Comparison of ENCODE assay signal across 29 mouse cellular contexts in the genomic region with DNA sequence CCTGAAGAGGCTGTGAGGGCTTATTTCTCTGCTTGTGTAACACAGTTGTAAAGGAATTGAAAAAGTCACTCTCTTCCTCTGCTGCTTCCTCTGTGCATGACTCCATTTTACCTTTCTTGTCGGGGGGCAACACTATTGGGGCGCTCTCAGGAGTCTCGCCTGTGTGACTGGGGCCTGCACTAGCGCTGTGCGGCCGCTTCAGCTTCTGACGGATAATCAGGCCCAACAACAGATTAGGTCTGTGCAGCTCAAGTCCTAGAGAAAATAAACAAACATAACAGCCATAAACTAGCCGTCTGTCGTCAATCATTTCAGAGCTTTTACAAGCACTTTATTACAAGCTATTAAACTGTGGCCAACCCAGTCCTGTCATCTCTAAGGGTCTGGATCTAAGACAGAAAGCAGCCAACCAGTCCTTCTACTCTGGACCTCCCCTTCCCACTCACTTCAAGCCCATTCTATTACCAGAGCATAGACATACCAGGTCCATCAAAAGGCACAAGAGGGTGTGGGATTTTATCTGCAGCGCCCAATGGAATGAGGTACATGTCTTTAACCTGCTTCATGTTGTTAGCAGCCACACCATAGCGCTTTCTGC.
A peak's percentile ranks its signal among the peaks of the same experiment; 100 is the strongest.
DNase-seq lines count a peak whose midpoint lies in the region; ATAC-seq and TF ChIP-seq lines count a peak whose summit lies in the region.
"Had no signal": no experiment of that assay in that cellular context is flagged by ENCODE, and none has a peak within 500 bp of the region (broad histone marks: within the 10 kb centered on the region; RNA-seq: fewer than 3 reads in every experiment).

No protein-coding gene starts in this region.

- DNase-seq in kidney, postnatal 10 days = no peak
- DNase-seq in kidney, postnatal 0 days (ENCODE audit: low spot score) = peak; percentile 71
- DNase-seq in kidney, adult 18-20 months = no peak
- DNase-seq: adrenal gland, adult 8-10 months; adrenal gland, postnatal 25 days; cerebellum, adult 11-12 months; cerebellum, adult 8-10 months; cerebellum, postnatal 10 days; cerebellum, postnatal 36 days; embryo, embryonic 11 days; gastrocnemius, postnatal 10 days; gastrocnemius, postnatal 36 days; heart, postnatal 10 days; heart, postnatal 36 days had no signal

- no peak overlapping the region for H3K9ac ChIP-seq in kidney, embryonic 14.5 days (ENCODE audit: low read depth, low read length)
- H3K9ac ChIP-seq in kidney, postnatal 0 days (ENCODE audit: low read depth, low read length) = no peak overlapping the region
- H3K9ac ChIP-seq in intestine, embryonic 16.5 days (ENCODE audit: low read depth, low read length) = no peak overlapping the region
- H3K9ac ChIP-seq: embryonic facial prominence, embryonic 13.5 days; forebrain, embryonic 12.5 days; forebrain, embryonic 15.5 days; heart, embryonic 12.5 days; heart, embryonic 15.5 days; hindbrain, embryonic 13.5 days had no signal

- WGBS in kidney, embryonic 14.5 days = 65% methylated on average over 11 of the region's 11 CpGs
- 67% methylated on average over 11 of the region's 11 CpGs for WGBS in kidney, postnatal 0 days
- WGBS in intestine, embryonic 16.5 days = 63% methylated on average over 11 of the region's 11 CpGs

- no peak overlapping the region for H3K27ac ChIP-seq in kidney, embryonic 14.5 days (ENCODE audit: low read depth, low read length)
- no peak overlapping the region for H3K27ac ChIP-seq in kidney, postnatal 0 days
- no peak overlapping the region for H3K27ac ChIP-seq in intestine, embryonic 16.5 days (ENCODE audit: low read length)
- H3K27ac ChIP-seq: embryonic facial prominence, embryonic 10.5 days; embryonic facial prominence, embryonic 13.5 days; forebrain, embryonic 12.5 days; forebrain, embryonic 15.5 days; heart, embryonic 15.5 days; hindbrain, embryonic 10.5 days; hindbrain, embryonic 13.5 days had no signal

- peaks cover 66% of the 10 kb centered on the region for H3K36me3 ChIP-seq in kidney, embryonic 14.5 days (ENCODE audit: control insufficient read depth, insufficient read depth, low read length)
- H3K36me3 ChIP-seq in kidney, postnatal 0 days (ENCODE audit: insufficient read depth, low read length) = peaks cover 48% of the 10 kb centered on the region
- peaks cover 81% of the 10 kb centered on the region for H3K36me3 ChIP-seq in E14TG2a.4 (ENCODE audit: insufficient read depth, low read length)
- H3K36me3 ChIP-seq in intestine, embryonic 16.5 days (ENCODE audit: control insufficient read depth, insufficient read depth, low read length) = peaks cover 24% of the 10 kb centered on the region

- no peaks in the 10 kb centered on the region for H3K9me3 ChIP-seq in kidney, embryonic 14.5 days (ENCODE audit: control insufficient read depth, low read length)
- H3K9me3 ChIP-seq in kidney, postnatal 0 days (replicated peaks; ENCODE audit: low read length) = no peaks in the 10 kb centered on the region
- no peaks in the 10 kb centered on the region for H3K9me3 ChIP-seq in E14TG2a.4 (ENCODE audit: low read length)
- H3K9me3 ChIP-seq in intestine, embryonic 16.5 days (ENCODE audit: control insufficient read depth, low read length) = no peaks in the 10 kb centered on the region
- H3K9me3 ChIP-seq: embryonic facial prominence, embryonic 10.5 days; embryonic facial prominence, embryonic 13.5 days; forebrain, embryonic 12.5 days; forebrain, embryonic 15.5 days; heart, embryonic 12.5 days; heart, embryonic 15.5 days; hindbrain, embryonic 10.5 days; hindbrain, embryonic 13.5 days had no signal

- H3K4me2 ChIP-seq in kidney, embryonic 14.5 days (replicated peaks; ENCODE audit: low read depth, low read length) = no peak overlapping the region
- H3K4me2 ChIP-seq in kidney, postnatal 0 days (ENCODE audit: low read length) = no peak overlapping the region
- no peak overlapping the region for H3K4me2 ChIP-seq in intestine, embryonic 16.5 days (ENCODE audit: low read depth, low read length)
- H3K4me2 ChIP-seq: embryonic facial prominence, embryonic 13.5 days; forebrain, embryonic 12.5 days; forebrain, embryonic 15.5 days; heart, embryonic 12.5 days; heart, embryonic 15.5 days; hindbrain, embryonic 13.5 days had no signal

- H3K27me3 ChIP-seq in kidney, embryonic 14.5 days (ENCODE audit: control insufficient read depth, insufficient read depth, low read length) = no peaks in the 10 kb centered on the region
- H3K27me3 ChIP-seq in kidney, postnatal 0 days (ENCODE audit: insufficient read depth, low read length) = no peaks in the 10 kb centered on the region
- no peaks in the 10 kb centered on the region for H3K27me3 ChIP-seq in E14TG2a.4 (ENCODE audit: insufficient read depth, low read length)
- H3K27me3 ChIP-seq in intestine, embryonic 16.5 days (replicated peaks; ENCODE audit: control insufficient read depth, insufficient read depth, low read length) = no peaks in the 10 kb centered on the region
- H3K27me3 ChIP-seq: embryonic facial prominence, embryonic 13.5 days; forebrain, embryonic 12.5 days; forebrain, embryonic 15.5 days; heart, embryonic 12.5 days; heart, embryonic 15.5 days; hindbrain, embryonic 13.5 days had no signal

- no peak for TF ChIP-seq CTCF in kidney, postnatal 0 days (IDR thresholded peaks at IDR 0.05; ENCODE audit: low read depth)
- TF ChIP-seq CTCF in E14TG2a.4 (conservative IDR thresholded peaks at IDR 0.05; ENCODE audit: low read length) = no peak

- ATAC-seq in kidney, embryonic 14.5 days (ENCODE audit: low FRiP score, low TSS enrichment) = peak; percentile 73; the same call in 1 of the 2 replicates
- peak; percentile 64; the same call in 1 of the 2 replicates for ATAC-seq in kidney, postnatal 0 days (replicated peaks; ENCODE audit: low FRiP score, low read depth)
- peak; percentile 38; the same call in 1 of the 2 replicates for ATAC-seq in intestine, embryonic 16.5 days
- ATAC-seq: activated CD4-positive, CD25-positive, alpha-beta regulatory T cell, adult 4 months; CD4-positive, CD25-positive, alpha-beta regulatory T cell, adult 4 months; forebrain, embryonic 15.5 days; hindbrain, embryonic 16.5 days had no signal

- H3K4me3 ChIP-seq in kidney, embryonic 14.5 days (ENCODE audit: low read length) = no peak overlapping the region
- no peak overlapping the region for H3K4me3 ChIP-seq in kidney, postnatal 0 days (replicated peaks; ENCODE audit: low read depth, low read length)
- peak overlapping the region; percentile 53; the same call in 1 of the 2 replicates for H3K4me3 ChIP-seq in E14TG2a.4 (replicated peaks; ENCODE audit: low read length)
- H3K4me3 ChIP-seq in intestine, embryonic 16.5 days (ENCODE audit: low read length) = no peak overlapping the region
- H3K4me3 ChIP-seq: embryonic facial prominence, embryonic 10.5 days; embryonic facial prominence, embryonic 13.5 days; erythroblast, embryonic 14.5 days; forebrain, embryonic 12.5 days; forebrain, embryonic 15.5 days; heart, embryonic 12.5 days; heart, embryonic 15.5 days; hindbrain, embryonic 10.5 days; hindbrain, embryonic 13.5 days had no signal

- H3K4me1 ChIP-seq in kidney, embryonic 14.5 days (ENCODE audit: control insufficient read depth, insufficient read depth, low read length) = no peaks in the 10 kb centered on the region
- H3K4me1 ChIP-seq in kidney, postnatal 0 days (replicated peaks; ENCODE audit: insufficient read depth, low read length) = no peaks in the 10 kb centered on the region
- H3K4me1 ChIP-seq in E14TG2a.4 (replicated peaks; ENCODE audit: low read depth, low read length) = peaks cover 34% of the 10 kb centered on the region
- H3K4me1 ChIP-seq in intestine, embryonic 16.5 days (ENCODE audit: control insufficient read depth, insufficient read depth, low read length) = no peaks in the 10 kb centered on the region
- H3K4me1 ChIP-seq: embryonic facial prominence, embryonic 10.5 days; embryonic facial prominence, embryonic 13.5 days; forebrain, embryonic 12.5 days; forebrain, embryonic 15.5 days; hindbrain, embryonic 10.5 days; hindbrain, embryonic 13.5 days had no signal
